Mouse (Mus musculus): Measurements from ENCODE around the gene Ciz1.
A peak's percentile ranks its signal among the peaks of the same experiment; 100 is the strongest.
"Not testable (repeated sequence)": the region's sequence is repeated elsewhere in the genome, so short reads cannot be mapped to it uniquely, and the experiment has no call there.

The Ciz1 gene

DNA sequence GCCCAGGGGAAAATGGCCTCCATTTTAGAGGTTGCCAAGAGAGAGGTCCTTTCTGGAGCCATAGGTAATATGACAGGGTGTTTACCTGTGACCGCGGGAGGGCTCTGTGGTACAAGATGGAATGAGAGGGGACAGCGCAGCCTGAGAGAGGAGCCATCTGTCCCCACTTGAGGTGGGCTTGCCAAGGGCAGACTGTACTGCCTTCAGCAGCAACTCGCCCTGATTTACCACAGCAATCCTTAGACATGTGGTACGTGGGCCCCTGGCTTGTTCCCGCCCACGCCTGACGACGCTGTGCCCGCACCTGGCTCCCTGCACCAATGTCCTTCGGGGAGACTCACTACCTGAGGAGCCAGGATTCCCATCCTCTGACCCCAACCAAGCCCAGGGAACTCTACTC lies 3.8 kb upstream of the Ciz1 start:
- DNase-seq: no peak

DNA sequence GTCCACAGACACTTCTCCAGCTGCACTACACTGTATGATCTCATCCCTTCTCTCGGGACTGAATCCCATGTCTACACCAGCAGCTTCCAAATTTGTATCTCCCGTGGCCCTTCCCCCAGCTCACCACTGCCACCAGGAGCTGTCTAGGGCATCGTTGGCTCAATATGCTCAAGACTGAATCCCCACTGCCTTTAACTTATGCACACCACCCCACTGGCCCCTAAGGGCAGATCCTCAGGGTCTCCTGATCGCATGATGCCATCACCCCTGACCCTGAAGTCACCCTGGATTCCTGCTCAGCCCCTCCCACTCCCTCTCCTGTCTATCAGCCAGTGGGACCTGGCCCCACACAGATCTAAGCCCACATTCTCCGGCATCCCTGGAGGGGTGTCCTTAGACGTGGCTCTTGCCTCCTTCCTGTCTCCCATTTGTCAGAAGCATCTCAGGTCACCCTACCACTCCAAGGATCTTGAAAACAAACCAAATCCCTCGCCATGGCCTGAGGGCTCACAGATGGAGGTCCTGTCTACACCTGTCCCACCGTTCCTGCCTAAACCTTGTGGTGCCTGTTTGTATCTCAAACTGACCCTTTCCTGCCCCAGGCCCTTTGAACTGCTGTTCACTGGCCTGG lies 2.4 kb upstream of the Ciz1 start:
- no peak for DNase-seq

GRCm38 (mm10) chr2:32350471-32351051 lies 1.6 kb upstream of the Ciz1 start:
- DNase-seq: no peak

DNA sequence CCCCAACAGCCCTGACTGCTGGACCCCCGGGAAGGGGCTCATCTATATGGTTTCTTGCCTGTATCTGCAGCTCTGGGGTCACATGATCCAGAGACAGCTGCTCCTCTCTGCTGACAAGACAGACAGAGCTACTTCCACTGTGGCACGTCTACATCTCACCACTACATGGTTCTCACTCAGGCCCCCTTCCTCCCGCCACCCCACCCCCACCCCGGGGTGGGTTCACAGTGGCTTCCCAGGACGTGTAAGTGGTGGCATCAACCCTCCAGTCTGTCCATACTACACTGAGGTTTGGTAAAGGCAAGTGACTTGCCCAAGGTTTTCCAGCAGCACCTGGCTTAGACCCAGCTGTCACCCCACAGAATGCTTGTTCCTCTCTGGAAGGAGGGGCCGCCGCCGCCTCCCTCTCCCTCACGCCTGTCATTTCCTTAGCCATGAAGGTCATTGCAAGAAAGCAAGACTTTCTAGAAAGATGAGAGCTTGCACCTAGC lies 611 bp upstream of the Ciz1 start:
- no peak for DNase-seq

DNA sequence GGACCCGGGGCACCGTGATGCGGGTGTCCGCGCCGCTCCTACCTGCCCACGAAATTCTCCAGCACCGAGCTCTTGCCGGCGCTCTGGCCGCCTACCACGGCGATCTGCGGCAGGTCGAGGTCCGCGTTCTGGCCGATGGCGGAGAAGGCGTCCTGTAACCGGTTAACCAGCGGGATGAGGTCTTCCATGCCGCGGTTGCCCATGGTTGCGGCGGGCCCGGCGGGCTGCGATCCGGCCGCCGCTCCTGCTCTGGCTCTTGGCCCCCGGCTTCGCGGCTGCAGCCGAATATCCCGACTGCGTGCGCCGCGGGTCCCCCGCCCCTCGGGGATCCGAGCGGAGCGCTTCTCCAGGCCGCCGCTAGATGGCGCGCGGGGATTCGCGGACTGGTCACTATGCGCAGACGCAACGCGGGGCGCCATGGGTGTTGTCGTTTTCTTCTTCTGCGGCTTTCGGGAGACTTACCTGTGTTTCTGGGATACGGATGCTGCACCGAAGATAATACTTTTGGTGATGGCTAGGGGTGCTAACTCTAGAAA lies 948 bp downstream of the Ciz1 start, which contains the start of gene Dnm1:
Dnm1 (minus strand) TSS at position 332 of the 536 bp plus-strand sequence.
- peak; percentile 89 for DNase-seq

DNA sequence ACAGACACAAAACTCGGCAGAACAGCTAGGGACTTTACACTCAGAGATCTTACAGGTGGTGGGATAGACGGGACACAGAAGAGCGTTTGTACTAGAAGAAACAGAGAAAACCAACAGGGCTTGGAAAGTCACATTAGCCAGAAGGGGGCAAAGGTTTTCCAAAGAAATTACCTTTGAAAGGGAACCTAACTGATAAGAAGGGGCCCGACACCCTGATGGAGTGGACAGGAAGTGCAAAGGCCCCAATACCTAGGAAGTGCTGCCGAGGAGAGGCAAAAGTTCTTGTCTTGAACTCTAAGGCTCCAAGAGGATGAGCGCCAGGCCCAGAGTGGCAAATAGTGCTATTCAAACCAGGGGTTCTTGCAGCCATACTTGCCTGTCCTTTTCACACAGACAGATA lies 1.7 kb downstream of the Ciz1 start:
- DNase-seq: no peak

DNA sequence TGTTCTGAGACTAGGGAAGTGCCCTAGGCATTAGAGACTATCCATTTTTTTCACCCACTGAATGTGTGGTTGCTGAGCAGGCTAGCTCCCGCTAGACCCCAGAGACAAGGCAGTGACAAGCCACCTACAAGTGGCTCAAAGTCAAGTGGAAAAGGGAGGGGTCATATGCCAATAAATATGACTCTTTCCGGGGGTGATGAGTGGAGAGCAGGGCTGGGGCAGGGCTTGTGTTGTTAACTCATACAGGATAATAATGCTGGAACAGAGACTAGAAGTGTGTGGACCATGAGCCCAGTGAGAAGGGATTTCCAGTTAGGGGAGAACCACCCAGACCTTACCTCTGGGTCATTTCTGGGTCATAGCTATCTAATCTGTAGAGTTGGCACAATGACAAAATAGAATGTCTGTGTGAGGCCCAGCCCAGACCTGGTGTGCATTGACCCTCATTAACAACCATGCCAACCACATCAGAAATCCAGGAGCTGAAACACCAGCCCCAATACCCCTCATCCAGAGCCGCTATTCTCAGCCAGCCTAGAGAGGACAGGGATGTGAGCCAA lies 2.3 kb downstream of the Ciz1 start:
- no peak for DNase-seq

DNA sequence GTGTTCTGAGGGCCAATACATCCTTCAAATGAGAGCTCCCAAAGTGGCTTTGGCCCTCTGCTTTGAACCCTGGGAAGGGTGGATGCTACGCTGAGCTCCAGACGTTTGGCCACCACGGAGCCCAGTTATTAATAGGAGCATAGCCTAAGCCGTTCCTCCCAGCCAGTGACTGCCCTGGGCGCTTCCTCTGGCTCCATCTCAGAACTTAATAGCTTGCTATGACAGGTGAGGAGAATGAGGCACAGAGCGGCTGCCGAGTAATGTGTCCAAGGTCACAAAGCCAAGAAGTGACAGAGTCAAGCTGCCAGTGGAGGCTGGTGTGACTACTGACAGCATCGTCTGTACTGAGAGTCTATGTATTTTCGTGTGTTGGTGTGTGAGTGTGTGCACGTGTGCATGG lies 4.1 kb downstream of the Ciz1 start:
- DNase-seq: no peak

DNA sequence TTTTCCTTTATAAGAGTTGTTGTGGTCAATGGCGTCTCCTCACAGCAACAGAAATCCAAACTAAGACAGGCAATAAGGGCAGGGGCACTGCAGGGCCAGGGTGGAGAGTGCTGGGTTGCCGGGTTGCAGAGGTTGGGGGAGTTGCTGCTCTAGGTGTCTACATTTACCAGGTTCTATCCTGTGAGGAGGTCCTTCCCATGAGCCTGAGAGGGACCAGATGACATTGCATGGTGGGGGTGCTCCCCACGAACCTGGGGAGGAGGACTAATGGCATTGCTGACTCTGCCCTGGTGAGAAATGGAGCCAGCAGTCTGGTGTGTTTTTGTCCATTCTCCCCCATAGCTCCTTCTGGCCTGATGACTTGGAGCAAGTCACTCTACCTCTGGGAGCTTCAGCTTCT lies 5.6 kb downstream of the Ciz1 start:
- no peak for DNase-seq

- DNase-seq: no peak
These were observed 6.3 kb downstream of the Ciz1 start for GRCm38 (mm10) chr2:32358381-32358780.

DNA sequence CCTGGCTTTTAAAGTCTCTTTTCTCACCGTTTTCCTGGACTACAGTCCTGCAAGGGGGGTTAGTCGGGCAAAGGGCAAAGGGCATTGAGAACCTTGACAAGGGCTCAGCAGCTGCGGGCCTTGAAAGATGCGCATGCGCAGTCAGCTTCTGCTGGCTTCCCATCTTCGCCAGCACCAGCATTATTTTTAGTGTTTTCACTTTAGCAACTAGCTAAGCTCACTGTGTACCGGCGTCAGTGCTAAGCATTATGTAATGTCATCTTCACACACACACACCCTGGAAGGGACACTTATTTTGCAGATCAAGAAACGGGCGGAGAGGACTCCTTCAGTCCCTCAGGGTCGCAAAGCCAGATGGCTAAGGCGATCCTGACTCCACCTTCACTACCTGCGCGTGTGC lies 8.6 kb downstream of the Ciz1 start:
- DNase-seq: peak; percentile 82

GRCm38 (mm10) chr2:32361437-32361836 lies 9.3 kb downstream of the Ciz1 start:
- DNase-seq: peak; percentile 88

DNA sequence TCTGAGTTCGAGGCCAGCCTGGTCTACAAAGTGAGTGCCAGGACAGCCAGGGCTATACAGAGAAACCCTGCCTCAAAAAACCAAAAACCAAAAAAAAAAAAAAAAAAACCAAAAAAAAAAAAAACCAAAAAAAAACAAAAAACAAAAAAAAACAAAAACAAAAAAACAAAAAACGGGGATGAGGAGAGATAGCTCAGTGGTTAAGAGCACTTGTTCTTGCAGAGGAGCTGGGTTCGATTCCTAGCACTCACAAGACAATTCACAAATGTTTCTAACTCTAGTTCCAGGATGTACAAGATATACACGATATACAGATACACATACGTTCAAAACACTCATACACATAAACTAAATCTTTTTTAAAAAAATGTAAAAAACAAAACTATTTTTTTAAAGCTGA lies 10.1 kb downstream of the Ciz1 start:
- DNase-seq: not testable (repeated sequence)

DNA sequence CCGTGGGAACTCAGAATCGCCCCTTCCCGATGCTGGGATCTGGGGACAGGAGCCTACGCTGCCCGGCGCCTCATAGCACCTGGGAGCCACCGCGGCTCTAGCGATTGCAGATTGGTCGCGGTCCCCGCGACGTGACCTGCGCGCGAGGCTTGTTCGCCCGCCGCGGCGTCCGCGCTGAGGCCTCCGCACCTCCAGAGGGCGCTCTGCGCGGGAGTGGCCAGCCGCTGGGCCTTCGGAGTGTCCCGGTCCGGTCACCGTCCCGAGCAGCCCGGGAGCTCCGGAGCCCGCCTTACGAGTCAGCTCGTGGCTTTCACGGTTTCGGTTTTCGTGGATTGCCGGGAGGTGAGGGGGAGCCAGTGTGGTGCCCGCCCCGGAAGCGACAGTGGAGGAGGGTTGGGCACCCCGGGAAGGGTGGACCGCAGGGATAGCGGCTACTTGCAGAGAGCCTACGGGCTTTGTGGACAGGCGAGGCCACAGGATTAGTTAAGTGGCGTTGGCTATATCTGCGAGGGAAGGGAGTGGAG lies 10.8 kb downstream of the Ciz1 start:
- peak; percentile 92 for DNase-seq

GRCm38 (mm10) chr2:32363376-32364106 lies 11.4 kb downstream of the Ciz1 start:
- DNase-seq: peak; percentile 52

GRCm38 (mm10) chr2:32364121-32364520 lies 12.0 kb downstream of the Ciz1 start:
- DNase-seq: no peak

DNA sequence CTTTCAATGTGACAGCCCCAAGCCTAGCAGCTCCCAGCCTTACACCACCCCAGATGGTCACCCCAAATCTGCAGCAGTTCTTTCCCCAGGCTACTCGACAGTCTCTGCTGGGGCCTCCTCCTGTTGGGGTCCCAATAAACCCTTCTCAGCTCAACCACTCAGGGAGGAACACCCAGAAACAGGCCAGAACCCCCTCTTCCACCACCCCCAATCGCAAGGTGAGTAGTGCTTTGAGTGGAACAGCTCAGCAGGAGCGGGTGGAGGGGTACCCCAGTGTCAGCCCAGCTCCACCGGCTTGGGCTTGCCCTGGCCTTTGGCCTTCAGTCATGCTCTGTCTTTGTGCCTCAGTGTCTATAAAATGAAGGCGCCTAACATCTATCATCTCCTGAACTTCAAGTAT lies 15.2 kb downstream of the Ciz1 start:
- DNase-seq: no peak

- no peak for DNase-seq
These were observed 22.1 kb downstream of the Ciz1 start for GRCm38 (mm10) chr2:32374191-32374590.

DNA sequence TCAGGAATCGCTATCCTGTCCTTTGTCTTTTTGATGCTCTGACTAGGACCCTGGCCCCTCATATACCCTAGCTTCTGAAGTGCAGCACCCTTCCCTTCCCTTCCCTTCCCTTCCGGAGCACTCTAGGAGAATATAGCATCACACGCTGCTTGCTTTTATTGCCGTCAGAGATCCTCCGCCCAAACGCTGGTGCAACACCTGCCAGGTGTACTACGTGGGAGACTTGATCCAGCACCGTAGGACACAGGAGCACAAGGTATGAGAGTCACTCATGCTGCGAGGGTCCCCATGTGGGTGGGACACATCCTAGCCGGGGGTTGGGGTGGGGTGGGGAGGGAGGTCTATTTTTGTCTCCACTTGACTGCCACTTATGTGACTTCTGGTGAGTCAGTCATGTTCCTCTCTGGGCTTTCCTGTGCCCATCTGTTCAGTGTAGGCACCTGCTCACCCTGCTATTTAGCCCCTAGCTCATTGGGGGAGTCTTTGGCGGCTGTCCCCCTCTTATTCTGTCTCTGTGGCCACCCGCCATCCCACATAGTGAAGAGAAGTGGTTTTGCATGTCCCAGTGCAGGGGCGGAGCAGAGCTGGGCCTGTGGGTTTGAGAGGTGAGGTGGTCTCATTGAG lies 23.3 kb downstream of the Ciz1 start:
- DNase-seq: no peak

DNA sequence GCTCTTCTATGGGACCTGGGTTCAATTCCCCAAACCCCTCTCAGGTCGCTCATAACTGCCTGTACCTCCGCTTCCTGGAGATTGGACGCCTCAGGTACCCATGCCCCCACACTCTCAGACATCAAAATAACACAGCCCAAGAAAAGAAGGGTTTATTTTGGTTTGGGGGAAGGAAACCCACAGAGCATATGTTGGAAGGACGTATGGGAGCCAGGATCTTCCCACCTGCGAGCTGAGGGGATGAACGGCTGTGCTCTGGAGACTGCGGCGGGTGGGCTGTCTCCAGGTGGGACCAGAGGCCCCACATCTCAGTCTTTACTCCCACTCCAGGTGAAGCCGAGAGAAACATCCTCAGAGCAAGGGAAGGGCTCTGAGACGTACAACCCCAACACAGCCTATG lies 24.8 kb downstream of the Ciz1 start:
- DNase-seq: no peak

DNA sequence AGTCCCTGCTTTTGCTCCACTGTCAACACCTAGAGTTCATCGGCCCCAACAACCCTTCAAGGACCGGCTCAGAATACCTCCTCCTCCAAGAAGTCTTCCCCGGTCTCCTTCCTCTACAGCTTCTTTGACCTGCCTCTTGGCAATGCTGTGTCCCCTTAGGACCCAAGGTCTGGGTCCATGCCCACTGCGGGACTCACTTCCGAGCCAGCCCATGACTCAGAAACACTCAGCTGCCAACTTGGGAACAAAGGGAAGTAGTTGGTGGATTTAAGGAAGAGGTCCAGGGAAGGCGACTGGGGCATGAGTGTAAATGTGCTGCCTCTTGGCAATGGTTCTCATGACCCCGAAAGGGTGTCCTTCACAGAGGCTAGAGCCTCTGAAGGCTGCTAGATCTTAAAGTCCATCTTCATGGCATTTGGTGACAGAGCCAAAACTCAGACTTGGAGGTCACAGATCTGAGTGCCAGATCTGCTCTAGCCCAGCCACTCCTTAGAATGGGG lies 27.9 kb downstream of the Ciz1 start:
- DNase-seq: no peak

DNA sequence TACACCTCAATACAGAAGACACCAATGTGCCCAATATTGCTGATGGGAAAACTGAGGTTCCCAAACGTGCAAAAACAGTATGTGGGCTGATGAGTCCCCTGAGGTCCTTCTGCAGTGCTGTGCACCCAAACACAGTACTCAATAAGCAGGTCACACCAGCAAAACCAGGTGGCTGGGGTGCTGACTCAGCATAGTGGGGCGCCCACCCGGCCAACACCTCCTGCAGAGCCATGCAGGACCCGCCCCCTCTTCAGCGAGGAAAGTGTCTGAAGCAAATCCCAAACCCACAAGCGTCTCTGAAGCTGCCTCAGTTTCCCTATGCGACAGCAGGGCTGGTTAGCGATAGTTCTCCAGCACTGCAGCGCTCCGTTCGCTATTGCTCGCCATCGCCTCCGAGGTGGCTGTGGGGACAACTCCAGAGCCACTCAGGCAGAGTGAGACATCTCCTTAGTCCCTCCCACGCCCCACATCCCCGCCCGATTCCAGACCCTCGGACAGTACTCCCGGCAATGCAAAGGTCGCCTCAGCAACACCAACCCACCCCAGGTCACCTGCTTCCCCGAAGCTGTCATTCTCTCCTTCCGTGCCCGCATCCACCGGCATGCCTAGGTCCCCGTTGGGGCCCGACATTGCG lies 29.1 kb downstream of the Ciz1 start:
- DNase-seq: peak; percentile 61
